Mouse (Mus musculus) left cerebral cortex, postnatal 4 days (tissue): Measurements from ENCODE around the gene Fam135a. TPM values are rescaled to one million over a fixed set of nuclear protein-coding genes. Genes with fewer than 3 reads are reported as not detected.

Experiments
- DNase-seq: peaks from one replicate; pipeline ENCODE4 v3.0.0-alpha.2; 2022
- intact Hi-C: fragments of 180-260 bp; cut with DNase I; formaldehyde crosslinking; loops from one replicate; pipeline ENCODE4 v1.15.1; 2025
- total RNA-seq, 2 experiments: library from RNA; stranded (reverse); gene quantifications; 2 replicates each; pipeline ENCODE4 v1.2.3; 2021

The Fam135a gene
- 10 to 100 TPM; 42.8 to 43.2 TPM for total RNA-seq

DNA sequence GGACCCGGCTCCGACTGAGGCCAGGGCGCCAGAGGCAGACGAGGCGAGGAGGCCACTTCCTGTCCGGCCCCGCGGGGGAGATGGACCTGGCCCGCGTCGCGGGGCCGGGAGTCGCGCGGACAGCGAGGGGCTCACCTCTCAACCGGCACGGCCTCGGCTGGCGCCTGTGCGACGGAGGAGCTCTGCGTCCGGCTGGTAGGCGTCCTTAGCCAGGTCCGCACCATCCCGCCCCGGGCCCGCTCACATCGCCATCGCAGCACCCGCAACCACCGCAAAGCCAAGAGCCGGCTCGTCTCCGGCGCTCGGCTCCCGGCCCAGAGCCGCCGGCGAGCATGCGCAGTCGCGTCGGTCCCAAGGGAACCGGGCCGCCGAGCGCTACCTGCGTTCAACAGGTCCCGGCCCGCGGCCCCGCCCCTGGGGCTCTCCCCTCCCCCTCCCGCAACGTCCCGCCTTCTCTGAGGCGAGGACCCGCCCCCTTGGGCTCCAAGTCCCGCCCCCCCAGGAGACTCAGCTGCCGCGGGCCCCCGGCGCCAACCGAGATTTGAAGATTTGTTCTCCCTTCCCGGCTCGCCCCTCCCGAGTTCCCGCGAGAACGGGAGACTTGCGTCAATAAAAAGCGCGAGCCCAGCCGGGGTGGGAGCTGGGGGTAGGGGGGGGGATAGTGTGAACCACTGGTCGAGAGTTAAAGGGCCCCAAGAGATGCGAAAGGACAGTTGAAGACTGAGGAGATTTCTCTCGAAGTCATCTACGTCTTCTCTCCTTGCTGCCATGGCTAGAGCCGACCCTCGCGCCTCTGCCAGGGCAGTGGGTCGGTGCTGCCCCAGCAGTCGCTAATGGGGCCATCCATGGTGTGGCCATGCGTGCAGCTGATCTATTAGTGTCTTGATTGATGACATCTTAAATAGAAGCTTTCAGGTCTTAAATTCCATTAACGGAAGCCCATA is at the start of gene Fam135a:
Fam135a (minus strand) TSS at position 416 of the 944 bp plus-strand sequence.
- intact Hi-C loops: no loop called here
- peak; percentile 99 for DNase-seq

DNA sequence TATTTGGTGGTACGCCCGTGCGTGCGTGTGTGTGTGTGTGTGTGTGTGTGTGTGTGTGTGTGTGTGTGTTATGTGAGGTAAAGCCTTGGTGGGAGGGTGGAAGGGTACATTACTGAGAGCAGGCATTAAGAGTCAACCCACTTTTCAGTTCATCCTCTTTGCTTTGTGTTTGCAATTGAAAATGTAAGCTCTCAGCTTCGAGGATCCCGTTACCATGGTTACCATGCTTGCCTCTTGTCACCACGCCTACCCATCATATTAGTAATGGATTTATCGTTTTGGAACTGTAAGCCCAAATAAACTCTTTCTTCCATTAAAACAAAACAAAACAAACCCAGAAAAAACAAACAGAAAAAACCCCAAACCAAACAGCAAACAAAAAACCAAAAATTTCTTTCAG is 43.4 kb upstream of the Fam135a start:
- intact Hi-C loops: no loop called here
- DNase-seq: no peak

DNA sequence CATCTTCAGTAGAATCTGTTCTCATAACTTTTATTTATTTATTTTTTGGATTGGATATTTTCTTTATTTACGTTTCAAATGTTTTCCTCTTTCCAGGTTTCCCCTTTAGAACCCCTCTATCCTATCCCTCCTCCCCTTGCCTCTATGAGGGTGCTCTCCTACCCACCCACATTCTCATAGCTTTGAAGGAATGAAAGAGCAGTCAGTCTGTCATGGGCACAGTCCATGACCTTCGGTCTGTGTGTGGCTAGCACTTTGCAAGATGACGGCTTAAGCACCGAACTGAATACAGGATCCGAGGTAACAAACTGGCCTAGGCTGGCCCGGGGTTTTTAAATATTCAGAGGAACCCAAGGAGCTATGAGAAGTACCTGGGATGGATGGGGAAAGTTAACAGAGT is 40.4 kb upstream of the Fam135a start:
- DNase-seq: no peak
- intact Hi-C loops: no loop called here

DNA sequence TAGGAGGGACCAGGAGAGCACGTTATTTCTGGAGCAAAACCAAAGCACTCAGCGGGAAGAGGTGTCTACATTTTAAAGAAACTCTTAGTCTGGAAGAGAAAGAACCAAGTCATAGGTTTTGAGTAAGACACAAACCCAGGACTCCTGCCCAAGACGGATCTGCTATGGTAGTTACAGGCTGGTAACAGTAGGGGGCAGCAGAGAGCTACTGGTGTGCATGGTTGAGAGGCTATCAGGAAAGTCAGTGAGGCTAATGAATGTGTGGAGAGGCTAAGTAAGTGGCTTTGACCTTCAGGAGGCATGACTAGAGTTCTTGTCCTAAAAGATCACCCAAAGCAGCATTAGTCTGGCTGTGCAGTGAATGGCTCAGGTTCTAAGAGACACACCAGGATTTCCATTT is 37.0 kb upstream of the Fam135a start:
- intact Hi-C loops: no loop called here
- peak; percentile 68 for DNase-seq

DNA sequence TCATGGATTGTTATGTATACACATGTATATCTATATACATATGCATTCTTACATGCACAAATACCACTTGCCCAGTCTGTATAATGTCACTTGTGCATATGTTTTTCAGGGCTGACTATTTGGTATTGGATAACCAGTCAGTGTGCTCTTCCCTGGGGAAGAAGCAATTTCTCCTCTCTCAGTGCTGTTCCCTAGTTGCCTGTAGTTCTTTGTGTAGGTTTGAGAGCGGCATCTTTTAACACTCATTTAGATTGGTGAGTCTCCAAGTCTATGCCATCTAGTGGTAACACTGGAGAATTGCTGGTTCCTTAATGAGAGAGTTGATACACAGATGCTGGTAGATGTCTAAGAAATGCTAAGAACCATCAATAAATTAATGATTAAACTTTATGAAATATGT is 34.7 kb upstream of the Fam135a start:
- DNase-seq: no peak
- intact Hi-C loops: no loop called here

DNA sequence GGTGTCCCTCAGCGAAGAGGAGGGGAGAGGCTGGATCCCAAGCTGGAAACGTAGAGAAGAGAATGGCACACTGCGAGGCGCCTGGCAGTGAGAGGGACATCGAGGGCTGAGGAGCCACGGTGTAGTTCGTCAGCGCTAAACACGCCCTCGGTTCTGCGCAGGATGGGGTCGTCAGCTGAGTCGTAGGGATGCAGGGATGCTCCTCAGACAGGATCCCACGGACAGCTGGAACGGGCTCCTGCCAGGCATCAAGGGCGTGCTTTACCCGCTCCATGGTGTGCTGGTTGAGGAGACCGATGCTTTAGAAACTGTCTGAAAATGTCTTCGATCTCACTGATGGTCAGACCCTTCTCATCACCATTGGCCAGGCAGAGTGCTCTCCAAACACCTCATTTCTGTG is 33.7 kb upstream of the Fam135a start:
- peak; percentile 6 for DNase-seq
- intact Hi-C loops: no loop called here

DNA sequence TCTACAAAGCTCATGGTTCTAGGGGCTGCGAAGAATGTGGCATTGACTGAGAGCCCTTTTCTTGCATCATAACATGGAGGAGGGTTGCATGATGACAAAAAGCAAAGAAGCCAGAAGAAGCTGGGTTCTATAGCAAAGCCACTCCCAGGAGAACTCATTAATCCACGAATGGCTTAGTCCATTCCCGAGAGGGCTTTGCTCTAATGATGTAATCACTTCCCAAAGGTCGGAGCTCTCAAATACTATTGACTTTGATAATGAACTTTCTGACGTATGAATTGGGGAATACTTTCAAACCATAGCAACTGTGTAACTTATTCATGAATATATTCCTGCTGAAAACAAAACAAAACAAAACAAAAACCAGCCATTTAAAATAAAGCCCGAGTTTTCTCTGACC is 27.7 kb upstream of the Fam135a start:
- DNase-seq: no peak
- intact Hi-C loops: no loop called here

DNA sequence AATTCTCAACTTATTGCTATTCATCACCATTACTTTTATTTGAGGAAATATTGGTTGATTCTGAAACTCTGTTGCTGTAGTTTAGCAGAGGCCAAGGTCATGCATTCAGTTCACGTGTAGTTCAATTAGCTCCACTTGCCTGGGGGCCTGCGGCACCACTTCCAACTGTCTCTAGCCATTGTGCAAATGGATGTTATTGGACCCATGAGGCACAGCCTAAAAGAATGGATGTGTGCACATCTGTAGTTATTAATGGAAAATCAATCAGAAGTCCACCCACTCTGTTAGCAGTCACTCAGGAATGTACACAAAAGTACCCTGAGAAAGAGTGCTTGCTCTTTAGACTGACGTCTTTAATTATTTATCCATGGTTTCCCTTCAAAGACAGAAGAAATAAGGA is 24.5 kb upstream of the Fam135a start:
- intact Hi-C loops: no loop called here
- DNase-seq: no peak

DNA sequence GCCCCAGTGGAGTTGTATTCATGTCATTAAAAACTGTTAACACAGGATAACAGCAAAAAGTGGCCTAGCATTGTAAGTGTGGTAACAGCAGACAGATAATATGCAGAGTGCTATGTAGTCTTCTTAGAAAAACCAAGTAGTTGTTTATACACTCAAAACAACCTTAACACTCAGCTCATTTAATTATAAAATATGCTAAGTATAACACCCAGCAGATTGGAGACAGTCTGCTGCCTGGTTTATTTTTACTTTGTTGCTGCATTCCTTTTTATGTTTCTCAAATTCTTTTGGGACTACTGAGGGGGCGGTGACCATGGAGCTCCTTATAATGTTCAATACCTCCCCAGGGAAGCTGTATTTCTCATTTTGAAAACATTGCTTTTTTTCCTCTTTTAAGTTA is 22.4 kb upstream of the Fam135a start:
- intact Hi-C loops: no loop called here
- DNase-seq: no peak

DNA sequence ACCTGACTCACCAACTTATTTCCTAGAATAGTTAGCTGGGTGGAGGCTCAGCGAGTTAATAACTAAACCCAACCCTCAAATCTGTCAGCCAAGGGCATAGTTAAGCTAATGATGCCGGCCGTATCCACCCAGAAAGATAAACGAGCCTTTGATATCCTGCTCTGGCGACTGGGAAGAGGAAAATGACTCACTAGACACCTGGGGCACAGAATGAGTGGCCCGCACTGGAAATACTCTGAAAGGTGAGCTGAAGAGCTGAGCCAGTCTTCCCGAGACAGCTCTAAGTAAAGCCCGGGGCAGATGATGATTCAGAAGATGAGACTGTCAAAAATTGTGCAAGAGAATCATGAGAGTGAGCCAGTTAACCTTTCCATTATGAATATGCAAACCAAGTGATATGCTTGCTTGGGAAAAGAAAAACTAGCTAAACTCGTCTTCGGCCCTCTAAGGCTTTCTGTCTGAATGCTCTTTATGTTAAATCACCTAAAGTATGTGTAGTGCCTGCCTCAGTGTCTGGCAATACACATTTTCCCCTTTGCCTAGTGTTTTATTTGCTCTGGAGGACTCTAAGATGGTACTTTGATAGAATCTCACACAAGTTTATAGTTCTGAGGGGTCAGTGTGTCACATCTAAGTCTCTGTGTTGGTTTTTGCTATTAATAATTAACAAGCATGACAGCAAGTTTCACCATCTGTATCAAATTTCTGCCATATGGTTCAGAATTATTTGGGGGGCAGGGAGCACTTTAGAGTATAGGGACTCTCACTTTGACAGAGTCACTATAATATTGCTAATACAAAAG is 8.0 kb upstream of the Fam135a start:
- no peak for DNase-seq
- intact Hi-C loops: no loop called here

DNA sequence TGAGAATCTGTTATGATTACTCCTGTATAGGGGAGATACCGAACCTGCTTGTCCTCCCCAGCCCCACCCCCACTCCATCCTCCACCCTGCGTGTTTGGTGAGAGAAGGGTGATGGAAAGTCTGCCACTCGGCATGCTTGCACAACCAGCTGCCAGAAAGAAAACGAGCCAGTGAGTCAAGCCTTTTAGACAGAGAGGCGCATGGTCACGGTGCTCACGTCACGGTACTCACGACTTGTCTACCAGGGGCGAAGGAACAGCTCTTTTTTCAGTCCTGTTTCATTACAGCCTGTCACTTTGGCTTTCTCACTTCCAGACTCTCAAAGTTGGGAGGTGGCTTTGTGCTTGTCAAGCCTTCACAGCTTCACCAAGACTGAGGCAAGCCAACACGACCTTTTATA is 7.2 kb upstream of the Fam135a start:
- peak; percentile 46 for DNase-seq
- intact Hi-C loops: no loop called here

DNA sequence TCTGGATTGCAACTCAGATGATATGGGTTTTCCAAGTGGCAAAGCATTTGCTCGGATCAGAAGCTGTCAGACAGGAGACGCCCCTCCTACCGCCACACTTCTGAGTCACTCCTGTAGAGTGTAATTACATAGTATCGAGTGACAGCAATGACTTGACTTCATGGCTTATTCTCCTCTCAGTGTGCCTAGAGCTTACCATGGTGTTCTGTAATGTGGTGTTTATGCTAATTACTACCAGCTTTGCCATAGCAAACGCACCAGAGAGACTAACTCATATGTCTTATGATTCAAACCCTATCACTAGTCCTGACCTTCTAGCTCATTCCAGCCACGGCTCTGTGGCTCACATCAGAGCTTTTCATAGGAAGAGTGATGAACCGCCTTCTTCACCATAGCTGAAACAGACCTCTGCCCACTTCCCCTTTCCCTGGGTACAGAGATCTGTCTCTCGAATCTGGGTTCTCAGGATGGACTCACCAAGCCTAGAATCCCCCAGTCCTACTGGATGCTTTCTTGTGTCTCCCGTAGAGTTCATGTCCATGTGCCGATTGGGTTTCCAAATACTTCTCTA is 2.5 kb upstream of the Fam135a start:
- intact Hi-C loops: no loop called here
- no peak for DNase-seq

DNA sequence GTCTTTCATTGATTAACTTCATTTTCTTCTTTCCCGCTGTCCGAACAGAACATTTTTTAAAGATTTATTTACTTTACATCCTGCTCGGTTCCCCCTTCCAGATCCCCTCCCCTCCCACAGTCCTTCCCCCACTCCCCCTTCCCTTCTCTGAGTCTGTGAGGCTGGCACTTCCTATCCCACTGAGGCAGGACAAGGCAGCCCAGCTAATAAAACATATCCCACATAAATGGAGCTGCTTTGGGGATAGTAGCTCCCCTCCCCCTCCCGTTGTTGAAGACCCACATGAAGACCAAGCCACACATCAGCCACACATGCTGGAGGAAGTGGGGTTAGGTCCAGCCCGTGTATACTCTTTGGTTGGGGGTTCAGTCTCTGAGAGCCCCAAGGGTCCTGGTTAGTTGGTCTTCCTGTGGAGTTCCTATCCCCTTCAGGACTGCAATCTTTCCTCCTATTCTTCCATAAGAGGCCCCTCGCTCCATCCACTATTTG is 773 bp upstream of the Fam135a start:
- peak; percentile 4 for DNase-seq
- intact Hi-C loops: no loop called here

DNA sequence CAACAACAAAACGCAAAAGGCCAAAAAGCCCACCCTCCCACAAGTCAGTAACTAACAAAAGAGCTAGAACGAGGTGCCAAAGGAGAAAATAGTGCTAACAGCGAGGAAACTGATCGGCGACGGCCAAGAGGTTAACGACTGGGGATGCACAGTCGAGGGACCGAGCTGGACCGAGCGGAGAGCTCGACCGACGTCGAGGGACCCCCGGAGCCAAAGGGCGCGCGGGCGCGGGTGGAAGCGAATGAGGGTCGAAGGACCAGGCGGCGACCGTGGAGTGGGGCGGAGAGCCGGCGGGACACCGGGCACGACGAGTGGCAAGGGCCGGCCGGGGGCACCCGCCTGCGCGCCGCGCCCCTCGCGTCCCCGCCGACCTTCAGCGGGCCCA is 608 bp downstream of the Fam135a start:
- intact Hi-C loops: no loop called here
- DNase-seq: no peak

DNA sequence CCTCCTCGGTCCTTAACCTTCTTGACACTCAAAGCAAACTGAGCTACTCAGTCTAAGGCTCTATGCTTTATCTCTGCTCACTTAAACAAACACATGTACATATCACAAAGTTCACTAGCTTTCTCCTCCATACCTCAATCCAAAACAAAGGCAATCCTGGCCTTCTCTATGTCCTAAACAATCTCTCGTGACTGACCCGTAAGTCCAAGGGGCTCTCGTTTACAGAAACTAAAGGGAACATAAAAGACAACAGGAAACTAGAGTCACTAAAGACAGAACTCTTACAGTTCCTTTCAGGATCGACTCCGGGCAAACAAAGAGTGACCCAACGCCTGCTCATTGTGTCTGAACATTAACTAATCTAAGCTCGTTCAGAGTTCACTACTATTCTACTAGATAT is 2.6 kb downstream of the Fam135a start:
- intact Hi-C loops: no loop called here
- no peak for DNase-seq

DNA sequence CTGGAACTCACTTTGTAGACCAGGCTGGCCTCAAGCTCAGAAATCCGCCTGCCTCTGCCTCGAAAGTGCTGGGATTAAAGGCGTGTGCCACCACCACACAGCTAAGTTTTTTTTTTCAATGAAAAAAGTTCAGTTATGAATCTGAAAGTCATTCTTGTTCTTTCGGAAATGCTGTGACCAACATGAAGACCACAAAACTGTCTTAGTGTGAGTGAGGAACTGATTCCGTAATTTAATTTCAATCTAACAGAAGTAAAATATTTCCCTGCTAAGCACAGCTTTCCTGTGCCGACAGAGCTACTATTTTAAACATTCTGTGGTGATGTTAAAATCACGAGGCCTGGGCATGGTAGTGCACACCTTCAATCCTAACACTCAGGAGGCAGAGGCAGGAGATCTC is 7.7 kb downstream of the Fam135a start:
- intact Hi-C loops: no loop called here
- no peak for DNase-seq

DNA sequence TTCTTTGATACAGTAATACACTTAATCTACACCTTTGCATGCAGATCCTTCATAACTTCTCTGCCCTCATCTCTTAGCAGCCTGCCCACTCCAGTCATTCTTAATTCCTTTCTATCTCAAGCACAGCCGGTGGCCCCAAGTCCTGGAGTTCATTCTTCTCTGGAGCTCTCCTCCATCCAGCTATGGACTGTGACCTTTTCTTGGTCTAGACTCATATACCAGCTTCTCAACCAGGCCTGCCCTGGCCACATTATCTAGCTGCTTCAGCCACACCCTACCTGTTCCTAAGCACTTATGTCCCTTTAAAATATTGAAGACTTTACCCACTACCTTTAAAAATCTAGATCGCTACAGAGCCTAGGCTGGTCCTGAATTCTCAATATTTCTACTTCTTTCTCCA is 9.5 kb downstream of the Fam135a start:
- no peak for DNase-seq
- intact Hi-C loops: no loop called here

DNA sequence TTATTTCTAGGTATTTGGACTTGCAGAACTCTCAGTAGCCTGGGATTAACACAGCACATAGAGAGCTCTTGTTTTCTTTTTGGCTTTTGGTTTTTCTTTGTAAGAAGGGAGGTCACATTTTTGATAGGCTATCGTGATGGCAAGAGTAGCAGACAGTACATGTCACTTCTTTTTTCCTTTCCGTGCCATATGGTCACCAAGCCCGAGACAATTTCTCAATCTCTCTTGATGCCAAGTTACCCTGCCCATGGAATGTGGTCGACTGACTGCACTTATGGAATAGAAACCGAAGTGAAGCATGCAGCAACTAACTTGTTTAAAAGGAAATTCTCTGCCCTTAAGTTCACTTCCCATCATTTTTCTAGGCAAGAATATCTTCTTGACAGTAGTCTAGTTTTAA is 10.0 kb downstream of the Fam135a start:
- no peak for DNase-seq
- intact Hi-C loops: no loop called here

DNA sequence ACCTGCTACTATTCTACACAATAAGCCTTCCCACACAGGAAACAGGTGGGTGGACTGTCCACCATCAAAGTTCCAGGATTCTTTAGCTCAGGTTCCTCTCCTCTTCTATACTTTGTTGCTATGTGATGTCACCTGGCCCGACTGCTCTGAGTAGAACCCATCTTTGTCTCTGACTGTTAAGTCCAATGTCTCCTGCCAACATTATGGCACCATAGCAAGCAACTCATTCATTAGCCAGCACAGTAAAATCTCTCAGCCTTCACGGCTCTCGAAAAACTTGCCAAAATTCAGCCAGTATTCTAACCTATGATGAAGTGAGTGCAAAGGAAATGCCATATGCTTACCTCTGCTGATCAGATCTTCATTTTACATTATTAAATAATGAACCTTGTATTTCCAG is 14.0 kb downstream of the Fam135a start:
- no peak for DNase-seq
- intact Hi-C loops: no loop called here

DNA sequence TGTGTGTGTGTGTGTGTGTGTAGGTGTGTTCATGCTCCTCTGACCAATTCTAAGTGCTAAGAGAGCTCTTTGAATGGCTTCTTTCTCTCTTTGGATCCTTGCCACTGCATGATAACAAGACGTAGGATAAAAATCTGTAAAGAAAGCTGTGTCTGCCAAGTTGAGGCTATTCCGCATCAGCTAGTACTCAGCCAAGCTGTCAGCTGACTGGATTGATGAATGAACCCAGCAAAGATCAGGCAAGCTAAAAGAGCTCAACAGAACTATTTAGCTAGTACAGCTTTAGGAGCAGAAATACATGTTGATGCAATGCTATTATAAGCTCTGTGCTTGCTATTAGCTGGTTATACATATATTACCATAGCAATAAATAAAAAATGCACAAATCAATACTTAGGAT is 25.7 kb downstream of the Fam135a start:
- peak; percentile 5 for DNase-seq
- intact Hi-C loops: no loop called here

DNA sequence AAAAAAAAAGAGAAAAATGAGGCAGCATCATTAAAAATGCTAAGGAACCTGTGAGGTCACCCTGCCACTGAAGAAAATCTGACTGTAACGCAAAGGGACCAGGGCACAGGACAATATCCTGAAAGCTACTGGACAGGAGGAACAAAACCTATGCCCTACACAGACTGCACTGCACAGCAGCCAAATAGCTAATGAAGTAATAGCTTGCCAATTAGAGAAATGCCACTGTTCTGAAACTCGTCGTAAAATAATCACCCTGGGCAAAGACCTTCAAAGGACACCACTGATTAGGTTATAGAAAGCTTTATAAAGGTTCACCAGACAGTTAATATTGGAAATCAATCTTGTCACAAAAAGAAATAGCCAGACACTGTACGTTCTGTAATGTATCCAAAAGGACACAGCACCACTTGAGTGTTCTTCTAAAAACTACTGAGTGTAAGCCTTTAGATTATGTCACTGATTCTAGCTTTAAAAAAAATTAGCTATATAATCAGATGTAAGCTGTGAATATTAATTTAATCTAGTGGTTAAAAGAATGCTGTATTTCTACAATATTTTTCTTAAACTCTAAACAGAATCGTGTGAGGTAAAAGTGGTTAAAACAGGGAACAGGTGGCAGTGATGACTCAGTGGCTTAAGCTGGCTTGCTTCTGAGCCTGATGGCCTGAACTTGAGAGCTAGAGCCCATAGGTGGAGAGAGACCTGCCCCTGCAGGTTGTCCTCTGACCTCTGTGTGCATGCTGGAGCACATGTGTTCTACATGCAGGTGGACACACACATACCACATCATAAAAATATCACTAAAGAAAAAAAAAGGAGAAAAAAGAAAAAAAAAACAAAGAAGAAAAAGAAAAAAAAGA is 26.5 kb downstream of the Fam135a start:
- DNase-seq: no peak
- intact Hi-C loops: no loop called here
